Mouse (Mus musculus) small intestine, adult 2 months (tissue): ENCODE measurements around the gene 1110051M20Rik. TPM values are rescaled to one million over a fixed set of nuclear protein-coding genes. Genes with fewer than 3 reads are reported as not detected.
A peak's percentile ranks its signal among the peaks of the same experiment; 100 is the strongest.

Experiments
- H3K27ac ChIP-seq: fragments of 200-500 bp; 2 replicates; pipeline ENCODE4 v1.5.1; 2012; ENCODE audit warnings: low read depth, low read length, control low read depth, inconsistent platforms; ENCODE audit not compliant: insufficient read depth
- H3K27me3 ChIP-seq: fragments of 200-500 bp; 2 replicates; pipeline ENCODE4 v1.6.1; 2012; ENCODE audit warnings: mild to moderate bottlenecking, moderate library complexity, low read length, inconsistent platforms; ENCODE audit not compliant: control insufficient read depth, insufficient read depth
- H3K36me3 ChIP-seq: fragments of 200-500 bp; 2 replicates; pipeline ENCODE4 v1.6.1; 2012; ENCODE audit warnings: mild to moderate bottlenecking, low read length, control low read depth, inconsistent platforms; ENCODE audit not compliant: control insufficient read depth, insufficient read depth
- H3K4me1 ChIP-seq: fragments of 200-500 bp; 2 replicates; pipeline ENCODE4 v1.6.1; 2012; ENCODE audit warnings: low read length, inconsistent platforms, mixed read lengths; ENCODE audit not compliant: control insufficient read depth, insufficient read depth, insufficient read length
- H3K4me3 ChIP-seq: fragments of 200-500 bp; 2 replicates; pipeline ENCODE4 v1.5.1; 2012; ENCODE audit warnings: low read depth, mild to moderate bottlenecking, control low read depth, inconsistent platforms, low read length, moderate library complexity
- CTCF ChIP-seq: fragments of 200-500 bp; IDR thresholded peaks from 2 replicates; pipeline ENCODE4 v1.5.1; 2012; ENCODE audit warnings: low read depth, mild to moderate bottlenecking, control low read depth, inconsistent platforms, low read length, moderate library complexity, mixed read lengths; ENCODE audit not compliant: insufficient replicate concordance, insufficient read length; ENCODE audit errors: extremely low read depth
- POLR2A ChIP-seq: fragments of 200-500 bp; IDR thresholded peaks from 2 replicates; pipeline ENCODE4 v1.6.1; 2012; ENCODE audit warnings: low read depth, mild to moderate bottlenecking, control low read depth, inconsistent platforms, low read length, moderate library complexity
- WGBS: fragments of 180-500 bp; shearing (Covaris S2); methylation state at CpG from one replicate; pipeline ENCODE4 v1.1.7; 2018; 5-methylcytosine and 5-hydroxymethylcytosine counted together
- polyA plus RNA-seq: library from polyadenylated mRNA; depleted of rRNA; stranded (reverse); fragments of >200 nt; gene quantifications from 2 replicates; pipeline ENCODE4 v1.2.3, GENCODE M21; 2012

Gene 1110051M20Rik
- polyA plus RNA-seq, 1 experiment: 3.9 TPM

DNA sequence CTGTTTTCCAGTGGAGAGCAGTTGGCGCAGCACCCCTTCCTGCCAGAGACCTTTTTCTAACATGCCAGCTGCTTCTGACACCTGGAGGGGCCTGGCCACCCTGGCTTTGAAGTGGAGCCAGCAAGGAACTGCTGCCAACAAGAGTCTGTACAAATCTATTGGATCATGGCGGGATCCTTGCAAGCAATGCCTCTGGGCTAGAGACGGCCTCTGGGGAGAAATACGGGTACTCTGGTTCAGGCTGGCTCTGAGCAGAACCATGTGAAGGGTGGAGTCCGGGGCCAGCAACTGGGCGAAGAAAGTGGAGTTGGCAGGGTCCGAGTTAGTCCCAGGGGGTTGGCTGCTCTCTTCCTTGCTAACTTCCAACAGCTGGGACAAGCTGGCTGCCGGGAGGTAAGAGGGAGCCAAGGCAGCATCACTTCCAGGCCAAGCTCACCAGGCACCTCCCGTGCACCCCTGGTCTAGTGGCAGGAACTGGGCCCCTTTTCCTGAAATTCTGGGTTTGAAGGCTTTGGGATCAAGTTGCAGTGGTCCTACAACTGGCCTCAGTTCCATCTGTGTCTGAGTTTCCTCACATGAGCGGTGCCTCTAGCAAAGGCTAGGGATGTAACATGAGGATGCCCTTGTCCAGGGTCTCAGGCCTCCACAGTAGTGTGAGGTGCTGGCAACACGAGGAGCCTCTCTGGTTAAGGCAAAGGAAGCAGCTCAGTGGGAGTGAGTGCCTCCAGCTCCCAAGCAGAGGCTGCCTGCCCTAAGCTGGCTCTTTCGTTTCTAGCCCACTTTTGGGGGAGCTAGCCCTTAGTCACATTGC is 153.1 kb downstream of the 1110051M20Rik start:
- Histone ChIP-seq H3K4me3 (no peak overlapping the region), H3K27ac (no peak overlapping the region), H3K36me3 (no peaks in the 10 kb centered on the region), H3K27me3 (no peaks in the 10 kb centered on the region), H3K4me1 (peaks cover 16% of the 10 kb centered on the region)
- TF ChIP-seq CTCF (no peak), POLR2A (no peak)
- 28% methylated on average over 12 of the region's 12 CpGs for WGBS

DNA sequence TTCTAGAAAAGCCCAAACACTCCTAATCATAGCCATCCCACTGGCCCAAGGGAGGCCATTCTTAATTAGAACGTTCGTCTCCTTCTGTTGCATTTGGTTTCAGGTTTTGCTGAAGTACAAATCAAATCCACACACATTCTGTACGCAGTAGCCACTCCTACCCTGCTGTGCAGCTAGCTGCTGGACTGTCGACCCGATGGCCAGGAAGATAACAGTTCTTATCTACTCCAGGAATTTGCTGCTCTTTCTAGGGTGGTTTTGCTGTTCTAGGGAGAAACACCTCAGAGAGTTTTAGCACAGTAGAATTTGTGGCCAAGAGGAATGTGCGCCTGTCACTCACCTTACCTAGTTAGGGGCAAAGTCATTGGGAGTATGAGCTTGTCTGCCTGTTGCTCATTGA is 156.9 kb downstream of the 1110051M20Rik start:
- H3K27ac ChIP-seq: peak overlapping the region; percentile 75
- no peak for TF ChIP-seq CTCF
- TF ChIP-seq POLR2A: no peak
- no peaks in the 10 kb centered on the region for H3K27me3 ChIP-seq
- no peaks in the 10 kb centered on the region for H3K36me3 ChIP-seq
- 30% methylated on average over 6 of the region's 6 CpGs for WGBS
- H3K4me1 ChIP-seq: peaks cover 21% of the 10 kb centered on the region
- H3K4me3 ChIP-seq: no peak overlapping the region

GRCm38 (mm10) chr2:91285885-91286505 is 158.5 kb downstream of the 1110051M20Rik start:
- WGBS: 15% methylated on average over 7 of the region's 7 CpGs
- H3K4me3 ChIP-seq: no peak overlapping the region
- peaks cover 24% of the 10 kb centered on the region for H3K4me1 ChIP-seq
- H3K27me3 ChIP-seq: no peaks in the 10 kb centered on the region
- H3K36me3 ChIP-seq: no peaks in the 10 kb centered on the region
- no peak overlapping the region for H3K27ac ChIP-seq
- no peak for TF ChIP-seq POLR2A
- TF ChIP-seq CTCF: peak; percentile 95

DNA sequence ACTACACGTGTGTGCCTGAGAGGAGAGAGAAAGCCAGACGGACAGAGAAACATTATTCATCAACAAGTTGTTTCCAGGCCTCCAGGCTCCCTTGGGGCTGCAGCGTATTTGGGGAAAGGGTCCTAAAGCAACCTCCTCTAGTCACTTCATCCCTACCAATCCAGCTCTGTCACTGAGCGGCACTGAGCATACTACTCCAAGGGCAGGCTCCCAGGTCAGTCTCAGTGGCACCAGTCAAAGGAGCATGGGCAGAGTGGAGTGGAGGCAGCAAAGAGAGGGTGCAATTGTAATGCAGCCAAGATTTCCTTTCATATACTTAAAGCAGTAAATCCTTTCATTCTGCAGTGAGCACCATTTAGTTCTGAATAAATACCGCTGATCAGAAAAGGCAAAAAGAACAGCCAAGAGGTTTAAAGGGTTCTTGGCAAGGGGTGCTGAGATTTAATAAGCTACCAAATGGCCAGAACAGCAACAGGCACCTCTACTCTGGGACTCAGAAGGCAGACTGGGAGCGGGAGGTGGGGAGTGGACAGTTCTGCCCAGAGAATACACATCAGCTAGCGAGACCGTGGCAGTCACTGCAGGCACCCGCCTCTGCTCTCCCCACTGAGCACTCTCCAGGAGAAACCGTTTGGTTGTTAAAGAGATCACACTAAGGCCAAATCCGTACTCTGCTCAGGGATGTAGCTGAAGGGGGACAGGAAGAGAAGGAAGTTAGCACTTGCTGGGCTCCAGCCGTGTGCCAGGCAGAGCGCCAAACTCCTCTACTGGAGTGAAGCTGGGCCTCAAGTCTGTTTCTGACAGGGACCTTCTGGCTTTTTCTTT is 159.9 kb downstream of the 1110051M20Rik start:
- TF ChIP-seq POLR2A: no peak
- no peak for TF ChIP-seq CTCF
- H3K36me3 ChIP-seq: no peaks in the 10 kb centered on the region

DNA sequence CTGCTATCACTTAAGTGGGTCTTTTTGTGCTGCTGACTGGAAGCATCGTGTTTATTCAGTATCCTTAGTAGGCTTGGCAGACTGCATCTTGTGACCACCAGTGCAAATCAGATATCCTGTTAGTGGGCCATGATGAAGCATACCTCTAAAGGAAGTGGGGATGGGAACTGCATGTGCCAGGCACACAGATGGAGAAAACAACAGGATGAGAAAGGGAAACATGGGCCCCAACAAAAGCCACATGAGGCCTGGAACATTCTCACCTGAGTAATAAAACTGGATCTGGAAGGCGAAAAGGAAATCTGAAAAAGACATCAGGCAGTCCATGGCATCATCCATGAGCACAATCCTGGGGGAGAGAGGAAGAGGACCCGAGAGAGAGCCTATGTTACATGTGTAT is 160.5 kb downstream of the 1110051M20Rik start:
- TF ChIP-seq CTCF (no peak), POLR2A (no peak)
- 62% methylated on average over 3 of the region's 3 CpGs for WGBS
- no peak overlapping the region for H3K4me3 ChIP-seq
- no peaks in the 10 kb centered on the region for H3K36me3 ChIP-seq
- H3K27ac ChIP-seq: no peak overlapping the region
- no peaks in the 10 kb centered on the region for H3K27me3 ChIP-seq
- H3K4me1 ChIP-seq: peaks cover 25% of the 10 kb centered on the region; the same call in 1 of the 2 replicates

More for the DNA sequence above, 159.9 kb downstream of the 1110051M20Rik start:
- WGBS: 55% methylated on average over 13 of the region's 13 CpGs
- Histone ChIP-seq H3K27me3 (no peaks in the 10 kb centered on the region), H3K27ac (no peak overlapping the region), H3K4me1 (peaks cover 26% of the 10 kb centered on the region; the same call in 1 of the 2 replicates), H3K4me3 (no peak overlapping the region)

- WGBS: 30% methylated on average over 5 of the region's 5 CpGs
- no peak overlapping the region for H3K4me3 ChIP-seq
- TF ChIP-seq POLR2A (no peak), CTCF (no peak)
- peaks cover 3% of the 10 kb centered on the region for H3K36me3 ChIP-seq
- H3K27me3 ChIP-seq: no peaks in the 10 kb centered on the region
- H3K4me1 ChIP-seq: peaks cover 12% of the 10 kb centered on the region; the same call in 1 of the 2 replicates
- no peak overlapping the region for H3K27ac ChIP-seq
Observed at GRCm38 (mm10) chr2:91281366-91281765, 163.1 kb downstream of the 1110051M20Rik start.

GRCm38 (mm10) chr2:91279372-91279755 is 165.1 kb downstream of the 1110051M20Rik start:
- TF ChIP-seq POLR2A: no peak
- TF ChIP-seq CTCF: no peak
- peaks cover 21% of the 10 kb centered on the region for H3K36me3 ChIP-seq
- WGBS: 24% methylated on average over 2 of the region's 2 CpGs
- no peak overlapping the region for H3K4me3 ChIP-seq
- H3K27me3 ChIP-seq: no peaks in the 10 kb centered on the region
- H3K27ac ChIP-seq: peak overlapping the region; percentile 29; the same call in 1 of the 2 replicates
- H3K4me1 ChIP-seq: peaks cover 9% of the 10 kb centered on the region; the same call in 1 of the 2 replicates
